Mouse (Mus musculus) spleen, postnatal 4 days (tissue): ENCODE results near the gene Mtch2.

ENCODE experiments used
- DNase-seq, 2 experiments: peaks; one replicate each; pipeline ENCODE4 v3.0.0; 2022; ENCODE audit warnings: low spot score in 2 of 2

Gene Mtch2

GRCm38 (mm10) chr2:90906721-90907120 is 59.8 kb downstream of the Mtch2 start:
- DNase-seq, result no peak

GRCm38 (mm10) chr2:90910861-90911260 is 63.9 kb downstream of the Mtch2 start:
- no peak for DNase-seq

- DNase-seq, result no peak
These were observed 64.7 kb downstream of the Mtch2 start for GRCm38 (mm10) chr2:90911668-90912067.

- DNase-seq, result no peak
These were observed 66.7 kb downstream of the Mtch2 start for GRCm38 (mm10) chr2:90913671-90914070.

- no peak for DNase-seq
These were observed 68.6 kb downstream of the Mtch2 start for GRCm38 (mm10) chr2:90915516-90915915.
